Mouse (Mus musculus): ENCODE results near the gene Itga6. TPM values are rescaled to one million over a fixed set of nuclear protein-coding genes. Genes with fewer than 3 reads are reported as not detected.

Itga6 gene
- 0.03 TPM in 1 of 2 replicates, not detected in the other for polyA plus RNA-seq (2012)

- H3K36me3 ChIP-seq (ENCODE audit: control insufficient read depth), result no peaks in the 10 kb centered on the region
- peaks cover 2% of the 10 kb centered on the region for H3K27me3 ChIP-seq (ENCODE audit: control insufficient read depth)
- TF ChIP-seq GATA1 (IDR thresholded peaks at IDR 0.05; ENCODE audit: low read length) (no peak), TAL1 (IDR thresholded peaks at IDR 0.05; ENCODE audit: low read length) (no peak)
- no peaks in the 10 kb centered on the region for H3K9me3 ChIP-seq (ENCODE audit: control insufficient read depth, low read length)
- H3K4me1 ChIP-seq (ENCODE audit: control insufficient read depth), result no peaks in the 10 kb centered on the region
- no peak within 1 kb of the TSS for H3K4me3 ChIP-seq (replicated peaks)
Observed at GRCm38 (mm10) chr2:71745610-71746374, at the start of gene Itga6. Gene Itga6 (plus strand): TSS chr2:71745616.

DNA sequence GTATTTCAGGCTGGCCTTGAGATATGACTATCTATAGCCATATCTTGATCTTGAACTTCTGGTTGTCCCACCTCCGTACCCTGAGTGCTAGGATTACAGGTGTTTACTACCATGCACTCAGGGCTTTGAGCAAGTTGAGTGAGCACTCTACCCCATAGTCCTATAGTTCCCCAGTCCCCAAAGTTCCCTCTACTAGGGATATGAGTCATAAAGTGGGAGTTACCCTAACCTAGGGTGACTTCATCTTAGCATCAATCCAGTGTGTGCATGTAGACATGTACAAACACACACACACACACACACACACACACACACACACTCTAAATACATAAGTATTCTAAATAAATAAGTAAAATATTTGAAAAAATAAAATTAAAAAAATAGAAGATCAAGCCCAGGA lies 48.6 kb upstream of the Itga6 start:
- TF ChIP-seq GATA1 (IDR thresholded peaks at IDR 0.05; ENCODE audit: low read length) (no peak), TAL1 (IDR thresholded peaks at IDR 0.05; ENCODE audit: low read length) (no peak)

GRCm38 (mm10) chr2:71697408-71698336 lies 47.7 kb upstream of the Itga6 start:
- no peaks in the 10 kb centered on the region for H3K27me3 ChIP-seq (ENCODE audit: control insufficient read depth)
- H3K36me3 ChIP-seq (ENCODE audit: control insufficient read depth), result no peaks in the 10 kb centered on the region
- H3K9me3 ChIP-seq (ENCODE audit: control insufficient read depth, low read length), result no peaks in the 10 kb centered on the region
- no peak overlapping the region for H3K4me3 ChIP-seq (replicated peaks)
- TF ChIP-seq TAL1 (IDR thresholded peaks at IDR 0.05; ENCODE audit: low read length) (no peak), GATA1 (IDR thresholded peaks at IDR 0.05; ENCODE audit: low read length) (no peak)
- H3K4me1 ChIP-seq (ENCODE audit: control insufficient read depth), result no peaks in the 10 kb centered on the region

More for the DNA sequence above, 48.6 kb upstream of the Itga6 start:
- H3K27me3 ChIP-seq (ENCODE audit: control insufficient read depth), result no peaks in the 10 kb centered on the region
- no peaks in the 10 kb centered on the region for H3K9me3 ChIP-seq (ENCODE audit: control insufficient read depth, low read length)
- H3K4me3 ChIP-seq (replicated peaks), result no peak overlapping the region
- H3K36me3 ChIP-seq (ENCODE audit: control insufficient read depth), result no peaks in the 10 kb centered on the region
- no peaks in the 10 kb centered on the region for H3K4me1 ChIP-seq (ENCODE audit: control insufficient read depth)

DNA sequence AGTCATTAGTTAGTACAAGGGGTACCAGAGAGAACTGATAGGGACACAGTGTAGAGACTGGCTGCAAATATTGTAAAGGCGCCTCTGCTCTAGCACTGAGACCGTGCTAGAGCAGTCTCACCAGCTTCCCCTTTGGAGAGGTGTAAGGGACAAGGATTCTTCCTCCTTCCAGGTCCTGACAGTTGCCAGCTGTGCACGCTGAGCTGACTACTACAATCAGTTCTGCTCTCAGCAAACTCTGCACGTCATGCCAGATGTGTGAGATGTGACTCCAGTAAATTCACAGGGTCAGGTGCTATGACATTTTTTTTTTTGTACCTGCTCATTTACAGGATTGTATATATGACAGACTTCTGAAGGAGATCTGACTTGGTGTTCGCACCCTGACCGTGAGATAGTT lies 47.0 kb upstream of the Itga6 start:
- TF ChIP-seq TAL1 (IDR thresholded peaks at IDR 0.05; ENCODE audit: low read length) (no peak), GATA1 (IDR thresholded peaks at IDR 0.05; ENCODE audit: low read length) (no peak)
- Histone ChIP-seq H3K4me3 (replicated peaks) (no peak overlapping the region), H3K4me1 (ENCODE audit: control insufficient read depth) (no peaks in the 10 kb centered on the region), H3K36me3 (ENCODE audit: control insufficient read depth) (no peaks in the 10 kb centered on the region), H3K27me3 (ENCODE audit: control insufficient read depth) (no peaks in the 10 kb centered on the region), H3K9me3 (ENCODE audit: control insufficient read depth, low read length) (no peaks in the 10 kb centered on the region)

DNA sequence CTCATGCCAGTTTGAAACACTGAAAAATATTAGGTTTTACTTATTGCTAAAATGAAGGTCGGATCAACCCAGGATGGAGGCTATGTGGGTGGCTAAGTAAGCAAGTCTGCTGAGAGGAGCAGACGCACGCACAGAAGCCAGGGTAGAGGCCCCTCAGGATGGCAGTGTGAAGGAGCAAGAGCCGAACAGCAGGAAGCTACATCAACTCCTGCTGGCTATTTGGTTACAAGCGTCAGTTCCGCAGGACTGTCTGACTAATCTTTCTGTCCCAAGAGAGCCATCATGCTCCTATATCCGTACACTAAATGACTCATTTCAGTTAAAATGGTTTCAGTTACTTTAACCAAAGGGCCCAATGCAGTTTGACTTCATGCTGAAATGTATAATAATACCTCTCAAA lies 46.5 kb upstream of the Itga6 start:
- H3K27me3 ChIP-seq (ENCODE audit: control insufficient read depth), result no peaks in the 10 kb centered on the region
- H3K4me1 ChIP-seq (ENCODE audit: control insufficient read depth), result no peaks in the 10 kb centered on the region
- TF ChIP-seq GATA1 (IDR thresholded peaks at IDR 0.05; ENCODE audit: low read length) (no peak), TAL1 (IDR thresholded peaks at IDR 0.05; ENCODE audit: low read length) (no peak)
- no peak overlapping the region for H3K4me3 ChIP-seq (replicated peaks)
- no peaks in the 10 kb centered on the region for H3K36me3 ChIP-seq (ENCODE audit: control insufficient read depth)
- H3K9me3 ChIP-seq (ENCODE audit: control insufficient read depth, low read length), result no peaks in the 10 kb centered on the region

DNA sequence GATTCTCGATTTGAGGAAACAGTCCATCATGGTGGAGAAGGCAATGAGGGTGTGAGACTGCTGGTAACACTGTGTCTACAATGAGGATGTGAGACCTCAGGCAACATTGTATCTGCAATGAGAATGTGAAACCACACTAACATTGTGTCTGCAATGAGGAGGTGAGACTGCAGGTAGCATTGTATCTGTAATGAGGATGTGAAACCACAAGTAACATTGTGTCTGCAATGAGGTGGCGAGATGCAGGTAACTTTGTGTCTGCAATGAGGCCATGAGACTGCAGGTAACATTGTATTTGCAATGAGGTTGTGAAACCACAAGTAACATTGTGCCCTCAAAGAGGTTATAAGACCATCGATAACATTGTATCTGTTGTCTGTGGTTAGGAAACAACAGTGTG lies 44.1 kb upstream of the Itga6 start:
- Histone ChIP-seq H3K4me1 (ENCODE audit: control insufficient read depth) (no peaks in the 10 kb centered on the region), H3K27me3 (ENCODE audit: control insufficient read depth) (no peaks in the 10 kb centered on the region), H3K9me3 (ENCODE audit: control insufficient read depth, low read length) (no peaks in the 10 kb centered on the region), H3K4me3 (replicated peaks) (no peak overlapping the region), H3K36me3 (ENCODE audit: control insufficient read depth) (no peaks in the 10 kb centered on the region)
- TF ChIP-seq TAL1 (IDR thresholded peaks at IDR 0.05; ENCODE audit: low read length) (no peak), GATA1 (IDR thresholded peaks at IDR 0.05; ENCODE audit: low read length) (no peak)

- TF ChIP-seq GATA1 (IDR thresholded peaks at IDR 0.05; ENCODE audit: low read length), result no peak
- no peak for TF ChIP-seq TAL1 (IDR thresholded peaks at IDR 0.05; ENCODE audit: low read length)
- H3K4me1 ChIP-seq (ENCODE audit: control insufficient read depth), result no peaks in the 10 kb centered on the region
- H3K4me3 ChIP-seq (replicated peaks), result no peak overlapping the region
- no peaks in the 10 kb centered on the region for H3K27me3 ChIP-seq (ENCODE audit: control insufficient read depth)
- no peaks in the 10 kb centered on the region for H3K9me3 ChIP-seq (ENCODE audit: control insufficient read depth, low read length)
- no peaks in the 10 kb centered on the region for H3K36me3 ChIP-seq (ENCODE audit: control insufficient read depth)
Observed at GRCm38 (mm10) chr2:71704309-71704708, 41.1 kb upstream of the Itga6 start.

GRCm38 (mm10) chr2:71708886-71709285 lies 36.5 kb upstream of the Itga6 start:
- Histone ChIP-seq H3K4me3 (replicated peaks) (no peak overlapping the region), H3K4me1 (ENCODE audit: control insufficient read depth) (no peaks in the 10 kb centered on the region), H3K36me3 (ENCODE audit: control insufficient read depth) (no peaks in the 10 kb centered on the region), H3K9me3 (ENCODE audit: control insufficient read depth, low read length) (no peaks in the 10 kb centered on the region), H3K27me3 (ENCODE audit: control insufficient read depth) (no peaks in the 10 kb centered on the region)
- TF ChIP-seq GATA1 (IDR thresholded peaks at IDR 0.05; ENCODE audit: low read length), result no peak
- no peak for TF ChIP-seq TAL1 (IDR thresholded peaks at IDR 0.05; ENCODE audit: low read length)

DNA sequence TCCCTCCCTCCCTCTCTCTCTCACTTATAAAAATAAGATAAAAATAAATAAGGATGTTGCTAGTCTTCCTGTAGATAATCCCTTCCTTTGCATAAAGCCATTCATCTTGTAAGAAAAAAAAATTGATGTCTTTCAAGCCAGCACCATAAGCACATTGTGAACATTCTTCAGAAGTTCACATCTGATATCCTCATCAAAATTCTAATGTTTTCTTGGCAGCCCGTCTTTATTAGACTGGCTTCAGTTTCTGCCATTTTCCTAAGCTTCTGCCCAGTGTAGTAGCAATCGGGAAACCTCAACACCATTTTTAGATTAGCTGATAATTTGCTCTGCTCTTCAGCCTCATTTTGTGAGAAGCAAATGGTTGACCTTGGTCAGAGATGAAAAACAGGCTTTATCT lies 33.8 kb upstream of the Itga6 start:
- Histone ChIP-seq H3K9me3 (ENCODE audit: control insufficient read depth, low read length) (no peaks in the 10 kb centered on the region), H3K36me3 (ENCODE audit: control insufficient read depth) (no peaks in the 10 kb centered on the region), H3K27me3 (ENCODE audit: control insufficient read depth) (no peaks in the 10 kb centered on the region), H3K4me1 (ENCODE audit: control insufficient read depth) (no peaks in the 10 kb centered on the region), H3K4me3 (replicated peaks) (no peak overlapping the region)
- no peak for TF ChIP-seq TAL1 (IDR thresholded peaks at IDR 0.05; ENCODE audit: low read length)
- TF ChIP-seq GATA1 (IDR thresholded peaks at IDR 0.05; ENCODE audit: low read length), result no peak
